Mouse (Mus musculus) megakaryocyte, embryonic 14.5 days (primary cell): ENCODE measurements around the gene Hoxc4.

ENCODE experiments used
- FLI1 ChIP-seq: IDR thresholded peaks from 2 replicates; pipeline ENCODE4 v1.6.1; 2012; ENCODE audit warnings: low read length, inconsistent platforms, mixed read lengths
- GATA1 ChIP-seq: IDR thresholded peaks from 3 replicates; pipeline ENCODE4 v1.6.1; 2012; ENCODE audit warnings: mixed read lengths, low read length, inconsistent platforms, borderline replicate concordance

DNA sequence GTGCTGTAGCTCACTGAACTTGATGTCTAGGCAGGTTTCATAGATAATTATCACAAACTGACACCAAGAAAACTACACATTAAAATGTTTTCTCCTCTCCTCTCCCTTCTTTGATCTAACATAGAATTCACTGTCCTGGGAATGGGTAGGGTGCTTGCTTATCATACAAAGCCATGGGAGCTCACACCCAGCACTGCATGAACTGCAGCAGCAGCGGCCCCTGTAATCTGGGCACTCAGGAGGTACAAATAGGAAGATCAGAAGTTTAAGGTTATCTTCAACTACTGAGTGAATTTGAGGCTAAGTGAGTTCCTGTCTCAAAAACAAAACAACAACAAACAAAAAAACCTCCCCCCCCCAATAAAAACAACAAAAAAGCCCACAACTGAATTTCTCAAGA lies 66.2 kb downstream of the Hoxc4 start:
- no peak for TF ChIP-seq FLI1
- no peak for TF ChIP-seq GATA1
